Mouse (Mus musculus): Measurements from ENCODE around the gene Mterf1b. TPM values are rescaled to one million over a fixed set of nuclear protein-coding genes. Genes with fewer than 3 reads are reported as not detected.

The Mterf1b gene
- polyA plus RNA-seq, 1 experiment from 2014 or later, result 2.9 TPM

Other genes with a start within 250 kb of the Mterf1b start
- gene Cyp51, start 87.6 kb upstream of the Mterf1b start, polyA plus RNA-seq (2015; fragmentation: Nextera tagmentation; extraction: Ambion mirVana), result 77.3 and 80.8 TPM in 2 replicates